Mouse (Mus musculus) CH12.LX (cell line): ENCODE measurements at regions not wholly inside any gene's neighbourhood (a gene's known extent, or its start where the extent isn't known, plus 50 kb on each side); places are given as distances from the start of the nearest gene placed in this dataset.

Experiments
- CTCF ChIP-seq, 2 experiments: IDR thresholded peaks in 1 of 2; conservative IDR thresholded peaks in 1 of 2; 2 replicates each; pipeline ENCODE4 v1.5.1; 2011 to 2012; ENCODE audit warnings: low read depth in 2 of 2, low read length in 2 of 2, improper control_type of control experiment in 1 of 2, inconsistent platforms in 1 of 2, mild to moderate bottlenecking in 1 of 2, moderate library complexity in 1 of 2
- ELF1 ChIP-seq: IDR thresholded peaks from 2 replicates; pipeline ENCODE4 v1.6.1; 2014; ENCODE audit warnings: low read depth, mild to moderate bottlenecking, inconsistent platforms, low read length, improper control_type of control experiment
- POLR2A ChIP-seq: IDR thresholded peaks from 2 replicates; pipeline ENCODE4 v1.6.1; 2011; ENCODE audit warnings: low read depth, mild to moderate bottlenecking, improper control_type of control experiment, low read length

- TF ChIP-seq CTCF (conservative IDR thresholded peaks at IDR 0.05 in 1 of 2, IDR thresholded peaks at IDR 0.05 in 1 of 2; ENCODE audit: low read depth in 2 of 2, low read length in 2 of 2) (no peak), POLR2A (no peak), ELF1 (no peak)
Observed at GRCm38 (mm10) chr10:95048790-95049189, 104.2 kb upstream of the Plxnc1 start.
